Mouse (Mus musculus) embryonic facial prominence, embryonic 15.5 days (tissue): ENCODE measurements around the gene Sde2. TPM values are rescaled to one million over a fixed set of nuclear protein-coding genes. Genes with fewer than 3 reads are reported as not detected.
"Not testable (repeated sequence)": the region's sequence is repeated elsewhere in the genome, so short reads cannot be mapped to it uniquely, and the experiment has no call there.

Experiments
- ATAC-seq: fragments of 200-750 bp; cut with Nextera tagmentation; 2 replicates; pipeline ENCODE4 v1.8.0; 2017; ENCODE audit warnings: low read depth, moderate TSS enrichment; ENCODE audit not compliant: insufficient number of reproducible peaks, low FRiP score, low TSS enrichment
- H3K27ac ChIP-seq: fragments of 300-500 bp; sonication (generic); replicated peaks from 2 replicates; pipeline ENCODE4 v1.5.1; 2015; ENCODE audit warnings: mild to moderate bottlenecking, inconsistent platforms
- H3K27me3 ChIP-seq: fragments of 300-500 bp; sonication (generic); 2 replicates; pipeline ENCODE4 v1.6.1; 2015; ENCODE audit warnings: inconsistent platforms
- H3K36me3 ChIP-seq: fragments of 300-500 bp; sonication (generic); 2 replicates; pipeline ENCODE4 v1.6.1; 2015; ENCODE audit warnings: mild to moderate bottlenecking, inconsistent platforms
- H3K4me1 ChIP-seq: fragments of 300-500 bp; sonication (generic); 2 replicates; pipeline ENCODE4 v1.6.1; 2015; ENCODE audit warnings: inconsistent platforms
- H3K4me2 ChIP-seq: fragments of 300-500 bp; sonication (generic); replicated peaks from 2 replicates; pipeline ENCODE4 v1.6.1; 2015; ENCODE audit warnings: mild to moderate bottlenecking, inconsistent platforms
- H3K4me3 ChIP-seq: fragments of 300-500 bp; sonication (generic); replicated peaks from 2 replicates; pipeline ENCODE4 v1.5.1; 2015; ENCODE audit warnings: mild to moderate bottlenecking, inconsistent platforms
- H3K9ac ChIP-seq: fragments of 300-500 bp; sonication (generic); 2 replicates; pipeline ENCODE4 v1.6.1; 2015; ENCODE audit warnings: inconsistent platforms
- H3K9me3 ChIP-seq: fragments of 300-500 bp; sonication (generic); replicated peaks from 2 replicates; pipeline ENCODE4 v1.6.1; 2016; ENCODE audit warnings: inconsistent platforms
- WGBS: fragments of 180-500 bp; shearing (Covaris S2); methylation state at CpG from one replicate; pipeline ENCODE4 v1.1.7; 2015; 5-methylcytosine and 5-hydroxymethylcytosine counted together
- polyA plus RNA-seq: library from polyadenylated mRNA; unstranded; fragments of >200 nt; fragmentation: Nextera tagmentation; extraction: Ambion mirVana; gene quantifications from 2 replicates; pipeline ENCODE4 v1.2.1, GENCODE M21; 2015

Gene Sde2
- polyA plus RNA-seq, 1 experiment from 2014 or later, result 37.5 TPM

- WGBS, result 46% methylated on average over 10 of the region's 10 CpGs
- Histone ChIP-seq H3K4me2 (no peak within 1 kb of the TSS), H3K36me3 (no peaks in the 10 kb centered on the region), H3K9ac (no peak within 1 kb of the TSS), H3K9me3 (no peaks in the 10 kb centered on the region), H3K27me3 (peaks cover 42% of the 10 kb centered on the region), H3K27ac (no peak within 1 kb of the TSS), H3K4me1 (peaks cover 13% of the 10 kb centered on the region), H3K4me3 (no peak within 1 kb of the TSS)
- ATAC-seq, result no peak
Measured at GRCm38 (mm10) chr1:180892808-180893207, 41.9 kb downstream of the Sde2 start, which contains the start of gene Lefty2. Gene Lefty2, plus strand, starts transcription at chr1:180893108.

- H3K4me1 ChIP-seq, H3K27ac ChIP-seq, ATAC-seq, H3K9me3 ChIP-seq, H3K9ac ChIP-seq, H3K36me3 ChIP-seq: not testable (repeated sequence)
- Histone ChIP-seq H3K27me3 (peaks cover 47% of the 10 kb centered on the region), H3K4me2 (peak overlapping the region; percentile 32), H3K4me3 (peak overlapping the region; percentile 10; the same call in 1 of the 2 replicates)
- WGBS, result 6% methylated on average over 50 of the region's 51 CpGs
Measured at GRCm38 (mm10) chr1:180894088-180894987, 43.4 kb downstream of the Sde2 start.

DNA sequence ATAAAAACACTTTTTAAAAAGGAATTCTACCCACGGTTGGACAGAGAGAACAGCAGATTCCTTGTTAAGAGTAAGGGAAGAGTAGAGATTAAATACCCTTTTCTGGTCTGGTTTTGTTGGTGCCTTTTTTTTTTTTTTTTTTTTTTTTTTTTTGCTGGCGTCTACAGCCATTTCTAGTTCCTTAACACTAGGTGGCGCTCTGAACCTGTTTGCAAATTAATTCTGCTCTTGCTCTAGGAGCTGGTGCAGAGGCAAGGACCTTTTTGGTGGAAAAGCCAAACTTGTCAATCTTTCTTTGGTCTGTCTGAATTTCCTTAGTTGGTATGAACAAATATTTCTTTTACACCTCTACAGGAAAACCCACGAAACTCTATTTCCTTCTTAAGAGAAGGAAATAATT is 50.2 kb downstream of the Sde2 start:
- no peak for ATAC-seq
- Histone ChIP-seq H3K9me3 (no peaks in the 10 kb centered on the region), H3K4me2 (no peak overlapping the region), H3K36me3 (peaks cover 5% of the 10 kb centered on the region; the same call in 1 of the 2 replicates), H3K4me1 (peaks cover 15% of the 10 kb centered on the region), H3K27me3 (peaks cover 11% of the 10 kb centered on the region), H3K27ac (no peak overlapping the region), H3K9ac (no peak overlapping the region), H3K4me3 (no peak overlapping the region)
- 0% methylated on average over 4 of the region's 4 CpGs for WGBS

DNA sequence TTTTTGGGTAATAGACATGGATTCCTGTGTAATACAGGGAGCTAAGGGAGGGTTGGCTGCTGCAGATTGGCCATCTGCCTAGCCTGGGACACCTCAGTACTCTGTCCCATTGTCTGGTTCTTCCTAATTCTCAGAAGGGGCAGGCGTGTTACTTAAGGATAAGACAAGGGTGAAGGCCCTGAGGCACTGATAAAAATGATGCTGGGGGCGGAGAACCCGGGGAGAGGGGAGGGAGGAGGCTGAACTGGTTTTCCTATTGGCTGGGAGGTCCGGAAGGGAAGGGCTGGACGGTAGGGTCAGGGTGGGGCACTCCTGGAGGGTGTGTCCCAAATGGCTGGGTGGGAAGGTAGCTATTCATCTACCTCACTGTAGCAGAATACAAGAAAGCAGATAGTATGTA is 52.0 kb downstream of the Sde2 start:
- Histone ChIP-seq H3K36me3 (peaks cover 22% of the 10 kb centered on the region), H3K4me3 (no peak overlapping the region), H3K27me3 (peaks cover 3% of the 10 kb centered on the region; the same call in 1 of the 2 replicates), H3K9me3 (no peaks in the 10 kb centered on the region), H3K4me2 (no peak overlapping the region), H3K27ac (no peak overlapping the region), H3K9ac (no peak overlapping the region), H3K4me1 (peaks cover 15% of the 10 kb centered on the region)
- ATAC-seq, result no peak
- 28% methylated on average over 5 of the region's 5 CpGs for WGBS

- H3K27me3 ChIP-seq, result no peaks in the 10 kb centered on the region
- ATAC-seq, result no peak
- H3K4me3 ChIP-seq, result peak overlapping the region; percentile 83
- peaks cover 24% of the 10 kb centered on the region for H3K36me3 ChIP-seq
- peak overlapping the region; percentile 77 for H3K4me2 ChIP-seq
- no peaks in the 10 kb centered on the region for H3K9me3 ChIP-seq
- H3K27ac ChIP-seq, result peak overlapping the region; percentile 91
- WGBS, result 33% methylated on average over 10 of the region's 10 CpGs
- H3K9ac ChIP-seq, result 0 out of 2 replicates have a peak overlapping the region, but pooled peaks have one; percentile 15
- H3K4me1 ChIP-seq, result peaks cover 15% of the 10 kb centered on the region
Measured at GRCm38 (mm10) chr1:180903666-180904038, 52.7 kb downstream of the Sde2 start.

GRCm38 (mm10) chr1:180904039-180904814 is 53.3 kb downstream of the Sde2 start, which contains the start of gene Pycr2:
Gene Pycr2, plus strand, starts transcription at chr1:180904293.
- peak; percentile 97 for ATAC-seq
- Histone ChIP-seq H3K36me3 (peaks cover 24% of the 10 kb centered on the region), H3K27me3 (no peaks in the 10 kb centered on the region), H3K4me1 (peaks cover 15% of the 10 kb centered on the region), H3K4me2 (peak within 1 kb of the TSS; percentile 77), H3K4me3 (peak within 1 kb of the TSS; percentile 83), H3K9ac (peak within 1 kb of the TSS; percentile 95), H3K9me3 (no peaks in the 10 kb centered on the region), H3K27ac (peak within 1 kb of the TSS; percentile 91)
- WGBS, result under 1% methylated on average over 52 of the region's 52 CpGs

DNA sequence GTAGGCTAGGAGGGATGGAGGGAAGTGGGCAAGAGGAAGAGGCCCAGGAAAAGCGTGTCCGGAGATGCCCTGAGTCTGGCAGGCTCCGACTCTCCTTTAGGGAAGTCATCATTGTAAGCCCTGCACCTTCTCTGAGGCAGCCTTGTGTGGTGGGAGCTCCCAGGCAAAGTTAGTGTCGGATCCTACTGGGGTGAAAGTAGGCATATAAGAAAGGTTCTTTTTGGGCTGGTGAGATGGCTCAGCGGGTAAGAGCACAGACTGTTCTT is 53.8 kb downstream of the Sde2 start:
- H3K27me3 ChIP-seq, result no peaks in the 10 kb centered on the region
- WGBS, result 3% methylated on average over 5 of the region's 5 CpGs
- peak overlapping the region; percentile 83 for H3K4me3 ChIP-seq
- H3K4me2 ChIP-seq, result peak overlapping the region; percentile 77
- no peaks in the 10 kb centered on the region for H3K9me3 ChIP-seq
- peaks cover 24% of the 10 kb centered on the region for H3K36me3 ChIP-seq
- peak; percentile 7; the same call in 1 of the 2 replicates for ATAC-seq
- H3K4me1 ChIP-seq, result peaks cover 15% of the 10 kb centered on the region
- peak overlapping the region; percentile 95 for H3K9ac ChIP-seq
- H3K27ac ChIP-seq, result peak overlapping the region; percentile 91

- no peak for ATAC-seq
- Histone ChIP-seq H3K4me1 (peaks cover 15% of the 10 kb centered on the region), H3K9me3 (no peaks in the 10 kb centered on the region), H3K9ac (0 out of 2 replicates have a peak overlapping the region, but pooled peaks have one; percentile 95), H3K4me2 (peak overlapping the region; percentile 77), H3K27ac (no peak overlapping the region), H3K4me3 (peak overlapping the region; percentile 83), H3K27me3 (no peaks in the 10 kb centered on the region), H3K36me3 (peaks cover 24% of the 10 kb centered on the region)
- WGBS, result 59% methylated on average over 6 of the region's 6 CpGs
Measured at GRCm38 (mm10) chr1:180905307-180905706, 54.4 kb downstream of the Sde2 start.

DNA sequence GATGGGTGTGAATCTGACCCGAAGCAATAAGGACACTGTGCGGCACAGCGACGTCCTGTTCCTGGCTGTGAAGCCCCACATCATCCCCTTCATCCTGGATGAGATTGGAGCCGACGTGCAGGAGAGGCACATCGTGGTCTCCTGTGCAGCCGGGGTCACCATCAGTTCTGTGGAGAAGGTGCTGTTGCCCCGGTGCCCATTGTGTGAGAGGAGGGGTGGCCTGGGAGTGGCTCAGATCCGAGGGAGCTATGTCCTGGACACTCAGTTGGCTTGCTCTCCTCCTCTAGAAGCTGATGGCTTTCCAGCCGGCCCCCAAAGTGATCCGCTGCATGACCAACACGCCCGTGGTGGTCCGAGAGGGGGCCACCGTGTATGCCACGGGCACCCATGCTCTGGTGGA is 54.9 kb downstream of the Sde2 start:
- Histone ChIP-seq H3K4me2 (no peak overlapping the region), H3K9me3 (no peaks in the 10 kb centered on the region), H3K9ac (0 out of 2 replicates have a peak overlapping the region, but pooled peaks have one; percentile 95), H3K27ac (no peak overlapping the region), H3K4me1 (peaks cover 15% of the 10 kb centered on the region), H3K4me3 (no peak overlapping the region), H3K27me3 (no peaks in the 10 kb centered on the region), H3K36me3 (peaks cover 24% of the 10 kb centered on the region)
- WGBS, result 96% methylated on average over 17 of the region's 17 CpGs
- no peak for ATAC-seq

- Histone ChIP-seq H3K36me3 (peaks cover 24% of the 10 kb centered on the region), H3K27ac (no peak overlapping the region), H3K9ac (no peak overlapping the region), H3K4me2 (no peak overlapping the region), H3K27me3 (no peaks in the 10 kb centered on the region), H3K4me3 (no peak overlapping the region), H3K9me3 (no peaks in the 10 kb centered on the region), H3K4me1 (peaks cover 18% of the 10 kb centered on the region)
- no peak for ATAC-seq
- 93% methylated on average over 24 of the region's 24 CpGs for WGBS
Measured at GRCm38 (mm10) chr1:180906461-180907147, 55.7 kb downstream of the Sde2 start.

- H3K9me3 ChIP-seq, result no peaks in the 10 kb centered on the region
- peak overlapping the region; percentile 36 for H3K4me2 ChIP-seq
- no peaks in the 10 kb centered on the region for H3K27me3 ChIP-seq
- H3K4me1 ChIP-seq, result peaks cover 17% of the 10 kb centered on the region
- H3K27ac ChIP-seq, result no peak overlapping the region
- H3K4me3 ChIP-seq, result no peak overlapping the region
- H3K9ac ChIP-seq, result no peak overlapping the region
- H3K36me3 ChIP-seq, result peaks cover 19% of the 10 kb centered on the region
- no peak for ATAC-seq
- 46% methylated on average over 8 of the region's 8 CpGs for WGBS
Measured at GRCm38 (mm10) chr1:180911138-180911537, 60.2 kb downstream of the Sde2 start.
